Mouse (Mus musculus) neural tube, embryonic 10.5 days (tissue): ENCODE results near the gene Angptl8.

ENCODE experiments used
- DNase-seq: peaks from one replicate; pipeline ENCODE4 v3.0.0-alpha.2; 2017; ENCODE audit warnings: low spot score; ENCODE audit errors: extremely low spot score

Gene Angptl8

GRCm38 (mm10) chr9:21811170-21811569 lies 24.1 kb upstream of the Angptl8 start:
- DNase-seq = no peak

GRCm38 (mm10) chr9:21816716-21817305 lies 18.5 kb upstream of the Angptl8 start:
- no peak for DNase-seq

GRCm38 (mm10) chr9:21818125-21818524 lies 17.2 kb upstream of the Angptl8 start:
- DNase-seq = no peak

GRCm38 (mm10) chr9:21818561-21818960 lies 16.7 kb upstream of the Angptl8 start:
- no peak for DNase-seq

- no peak for DNase-seq
Measured at GRCm38 (mm10) chr9:21819181-21819729, 16.1 kb upstream of the Angptl8 start.

- no peak for DNase-seq
Measured at GRCm38 (mm10) chr9:21820183-21820582, 15.1 kb upstream of the Angptl8 start.

GRCm38 (mm10) chr9:21822686-21823085 lies 12.6 kb upstream of the Angptl8 start:
- DNase-seq = no peak

GRCm38 (mm10) chr9:21823957-21824356 lies 11.4 kb upstream of the Angptl8 start:
- no peak for DNase-seq

- no peak for DNase-seq
Measured at GRCm38 (mm10) chr9:21824366-21824765, 10.9 kb upstream of the Angptl8 start.

- no peak for DNase-seq
Measured at GRCm38 (mm10) chr9:21829834-21830460, 5.4 kb upstream of the Angptl8 start.

- DNase-seq = no peak
Measured at GRCm38 (mm10) chr9:21830461-21830850, 4.9 kb upstream of the Angptl8 start.

- no peak for DNase-seq
Measured at GRCm38 (mm10) chr9:21830936-21831335, 4.4 kb upstream of the Angptl8 start.

GRCm38 (mm10) chr9:21831558-21832240 lies 3.6 kb upstream of the Angptl8 start:
- DNase-seq = no peak

GRCm38 (mm10) chr9:21837690-21838089 lies 2.4 kb downstream of the Angptl8 start:
- DNase-seq = no peak

GRCm38 (mm10) chr9:21840115-21840787 lies 4.9 kb downstream of the Angptl8 start:
- peak; percentile 61 for DNase-seq

- no peak for DNase-seq
Measured at GRCm38 (mm10) chr9:21841340-21841739, 6.0 kb downstream of the Angptl8 start.

- DNase-seq = no peak
Measured at GRCm38 (mm10) chr9:21842391-21842790, 7.1 kb downstream of the Angptl8 start.

GRCm38 (mm10) chr9:21843086-21843485 lies 7.8 kb downstream of the Angptl8 start:
- no peak for DNase-seq

- DNase-seq = no peak
Measured at GRCm38 (mm10) chr9:21845381-21846080, 10.2 kb downstream of the Angptl8 start.

GRCm38 (mm10) chr9:21846755-21847341 lies 11.5 kb downstream of the Angptl8 start:
- peak; percentile 50 for DNase-seq

- no peak for DNase-seq
Measured at GRCm38 (mm10) chr9:21847425-21847824, 12.1 kb downstream of the Angptl8 start.
